Mouse (Mus musculus) kidney, postnatal 14 days (tissue): ENCODE data around the gene Grm4.

Experiments
- DNase-seq: peaks from one replicate; pipeline ENCODE4 v3.0.0; 2022; ENCODE audit warnings: mixed read lengths

The Grm4 gene

DNA sequence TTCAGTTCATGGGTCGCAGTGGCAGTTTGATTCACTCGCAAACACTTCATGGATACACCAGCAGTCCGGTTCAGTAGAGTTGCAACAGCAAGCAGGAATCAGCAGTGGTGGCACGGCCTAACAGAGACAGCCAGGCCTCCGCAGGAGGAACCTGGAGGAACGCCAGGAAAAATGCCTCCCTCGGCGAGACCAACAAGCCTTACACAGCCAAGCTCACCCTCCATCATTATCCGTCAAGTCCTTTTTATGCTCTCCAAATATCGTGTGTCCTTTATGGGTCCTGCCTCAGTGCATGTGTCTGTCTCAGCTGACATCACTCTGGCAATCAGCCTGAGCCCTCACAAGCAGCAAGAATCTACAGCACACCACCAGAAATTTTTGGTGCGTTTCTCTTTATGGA lies 138.3 kb downstream of the Grm4 start:
- DNase-seq: no peak

DNA sequence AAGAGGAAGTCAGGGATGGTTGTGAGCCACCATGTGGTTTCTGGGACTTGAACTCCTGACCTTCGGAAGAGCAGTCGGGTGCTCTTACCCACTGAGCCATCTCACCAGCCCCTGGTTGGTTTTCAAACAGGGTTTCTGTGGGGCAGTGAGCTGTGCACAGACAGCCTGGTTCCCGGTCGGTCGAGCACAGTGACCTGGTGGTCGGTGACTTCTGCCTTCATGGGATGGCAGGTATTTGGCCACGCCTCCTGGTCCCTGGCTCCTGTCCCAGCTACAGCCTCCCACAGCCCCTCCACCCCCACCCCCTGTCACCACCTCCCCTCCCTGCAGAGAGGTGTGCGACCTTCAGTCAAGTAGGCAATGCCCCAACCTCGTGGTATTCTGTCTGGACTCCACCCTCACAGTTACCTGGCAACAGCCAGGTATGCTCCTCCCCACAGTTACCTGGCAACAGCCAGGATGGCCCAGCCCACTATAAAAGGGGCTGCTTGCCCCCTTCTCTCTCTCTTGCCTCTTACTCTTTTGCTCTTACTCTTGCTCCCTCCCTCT lies 140.2 kb downstream of the Grm4 start:
- peak; percentile 42 for DNase-seq

DNA sequence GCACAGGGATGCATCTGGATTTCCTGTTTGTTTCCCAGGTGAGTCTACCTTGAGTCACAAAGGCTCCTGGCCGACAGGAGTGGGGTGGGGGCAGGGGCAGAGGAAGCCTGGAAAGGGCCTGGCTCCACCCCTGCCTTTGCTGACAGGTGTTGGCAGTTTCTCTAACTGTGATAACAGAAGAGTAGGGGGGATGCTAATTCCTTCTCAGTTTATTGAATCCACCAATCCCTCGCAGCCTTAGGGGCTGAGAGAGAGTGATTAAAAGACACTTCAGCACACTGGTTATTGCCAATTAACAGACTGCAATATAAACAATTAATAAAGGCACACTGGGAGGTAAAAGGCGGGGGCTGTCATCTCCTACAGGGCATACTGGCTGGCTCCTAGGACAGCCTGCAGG lies 142.2 kb downstream of the Grm4 start:
- no peak for DNase-seq

DNA sequence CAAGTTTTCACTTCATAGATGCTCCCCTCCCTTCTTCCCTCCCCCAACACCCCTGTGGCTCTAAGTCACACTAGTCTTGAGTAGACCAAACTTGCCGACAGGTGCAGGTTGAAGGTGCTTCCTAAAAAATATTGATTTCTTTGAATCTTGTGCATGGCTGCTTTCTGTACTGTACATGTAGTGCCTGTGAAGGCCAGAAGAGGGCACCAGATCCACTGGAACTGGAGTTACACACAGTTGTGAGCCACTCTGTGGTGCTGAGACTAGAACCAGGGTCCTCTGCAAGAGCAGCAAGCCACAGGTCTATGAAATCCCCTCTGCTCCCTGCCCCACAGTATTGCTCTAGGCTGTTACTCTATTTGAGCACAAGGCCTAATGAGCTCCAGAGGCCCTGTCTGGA lies 144.1 kb downstream of the Grm4 start:
- DNase-seq: no peak

DNA sequence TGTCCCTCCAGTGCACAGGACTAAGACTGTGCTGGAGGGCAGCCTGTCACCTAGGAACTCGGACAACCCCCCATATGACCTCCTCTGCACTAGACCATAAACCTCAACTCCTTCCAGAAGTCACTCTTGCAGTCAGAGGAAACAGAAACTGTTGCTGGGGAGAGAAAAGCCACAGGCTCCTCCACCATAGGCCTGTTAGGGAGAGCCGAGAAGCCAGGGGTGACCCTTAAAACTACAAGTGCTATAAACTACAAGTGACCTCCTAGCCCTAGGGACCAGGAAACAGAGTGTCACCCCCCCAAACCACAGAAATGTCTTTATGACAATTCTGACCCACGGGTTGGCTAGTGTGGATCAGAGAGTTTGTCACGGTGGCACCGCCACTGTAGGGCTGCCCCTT lies 145.7 kb downstream of the Grm4 start:
- DNase-seq: no peak
